Mouse (Mus musculus): Measurements from ENCODE around the gene Idh3g. TPM values are rescaled to one million over a fixed set of nuclear protein-coding genes. Genes with fewer than 3 reads are reported as not detected.
A peak's percentile ranks its signal among the peaks of the same experiment; 100 is the strongest.

Gene Idh3g
- polyA plus RNA-seq, 1 experiment: 141 TPM

DNA sequence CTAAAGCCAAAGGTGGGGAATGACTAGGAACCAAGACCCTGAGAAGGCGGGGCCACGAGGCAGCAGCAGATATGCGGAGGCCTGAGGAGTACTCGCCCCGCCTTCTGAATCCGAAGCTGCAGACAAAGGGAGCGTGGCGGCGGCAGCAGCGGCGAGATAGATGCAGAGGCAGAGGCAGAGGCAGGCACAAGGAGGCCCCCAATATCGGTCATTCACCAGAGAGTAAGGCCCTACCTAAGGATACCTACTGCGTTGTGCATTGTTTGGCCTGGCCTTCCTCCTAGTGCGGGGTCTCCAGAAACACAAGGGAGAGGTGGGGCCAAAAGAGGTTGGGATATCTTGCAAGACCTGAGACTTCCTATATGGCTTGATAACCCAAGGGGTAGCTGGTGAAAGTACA is 28.4 kb upstream of the Idh3g start:
- no peak overlapping the region for H3ac ChIP-seq (ENCODE audit: control insufficient read depth, insufficient read length, low read depth)
- H3K4me3 ChIP-seq (ENCODE audit: insufficient read depth, poor library complexity, severe bottlenecking): no peak overlapping the region
- H3K79me3 ChIP-seq (ENCODE audit: low read depth): no peaks in the 10 kb centered on the region
- no peak for TF ChIP-seq MAX (IDR thresholded peaks at IDR 0.05)
- TF ChIP-seq CEBPB (IDR thresholded peaks at IDR 0.05; ENCODE audit: low read depth): no peak
- TF ChIP-seq MYOG (IDR thresholded peaks at IDR 0.05; ENCODE audit: control insufficient read depth, extremely low read depth, insufficient read length): no peak
- TF ChIP-seq FOSL1 (IDR thresholded peaks at IDR 0.05; ENCODE audit: insufficient read depth, low read length, poor library complexity, severe bottlenecking): no peak
- TF ChIP-seq CTCF (IDR thresholded peaks at IDR 0.05; ENCODE audit: control insufficient read depth, insufficient read depth, insufficient read length): no peak
- TF ChIP-seq MYOD1 (IDR thresholded peaks at IDR 0.05; ENCODE audit: control insufficient read depth, insufficient read length, low read depth): no peak
- TF ChIP-seq USF1 (IDR thresholded peaks at IDR 0.05; ENCODE audit: low read depth): no peak
- no peaks in the 10 kb centered on the region for H3K36me3 ChIP-seq (ENCODE audit: control insufficient read depth, insufficient read depth)
- no peaks in the 10 kb centered on the region for H3K79me2 ChIP-seq (ENCODE audit: control insufficient read depth, insufficient read depth)
- H3K27me3 ChIP-seq (ENCODE audit: control insufficient read depth, insufficient read depth, insufficient read length): peaks cover 4% of the 10 kb centered on the region

- no peaks in the 10 kb centered on the region for H3K79me2 ChIP-seq (ENCODE audit: control insufficient read depth, insufficient read depth)
- H3K79me3 ChIP-seq (ENCODE audit: low read depth): no peaks in the 10 kb centered on the region
- H3K4me3 ChIP-seq (ENCODE audit: insufficient read depth, poor library complexity, severe bottlenecking): no peak overlapping the region
- H3K36me3 ChIP-seq (ENCODE audit: control insufficient read depth, insufficient read depth): no peaks in the 10 kb centered on the region
- no peak for TF ChIP-seq USF1 (IDR thresholded peaks at IDR 0.05; ENCODE audit: low read depth)
- TF ChIP-seq CEBPB (IDR thresholded peaks at IDR 0.05; ENCODE audit: low read depth): no peak
- TF ChIP-seq MYOD1 (IDR thresholded peaks at IDR 0.05; ENCODE audit: control insufficient read depth, insufficient read length, low read depth): no peak
- no peak for TF ChIP-seq MYOG (IDR thresholded peaks at IDR 0.05; ENCODE audit: control insufficient read depth, extremely low read depth, insufficient read length)
- TF ChIP-seq MAX (IDR thresholded peaks at IDR 0.05): no peak
- no peaks in the 10 kb centered on the region for H3K27me3 ChIP-seq (ENCODE audit: control insufficient read depth, insufficient read depth, insufficient read length)
- H3ac ChIP-seq (ENCODE audit: control insufficient read depth, insufficient read length, low read depth): no peak overlapping the region
These were observed 19.1 kb upstream of the Idh3g start for GRCm38 (mm10) chrX:73805814-73806213.

DNA sequence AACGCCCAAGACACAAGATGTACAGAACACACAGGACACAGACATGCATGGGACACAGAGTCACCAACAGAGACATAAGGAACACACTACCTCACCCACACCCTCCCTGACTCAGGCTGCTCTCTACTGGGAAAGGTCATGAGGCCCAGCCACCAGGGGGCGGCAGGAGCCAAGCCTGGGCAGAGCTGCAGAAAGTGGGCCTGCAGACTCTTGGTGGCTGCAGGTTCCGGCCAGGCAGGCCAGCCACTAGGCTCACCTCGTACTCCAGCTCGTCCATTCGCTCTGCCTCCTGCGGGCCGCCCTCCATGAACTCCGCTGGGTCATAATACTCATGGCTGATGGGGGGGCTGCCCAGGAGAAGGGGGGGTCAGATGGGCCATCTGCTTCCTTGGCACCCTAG is 11.8 kb upstream of the Idh3g start:
- no peak overlapping the region for H3ac ChIP-seq (ENCODE audit: control insufficient read depth, insufficient read length, low read depth)
- no peaks in the 10 kb centered on the region for H3K36me3 ChIP-seq (ENCODE audit: control insufficient read depth, insufficient read depth)
- no peaks in the 10 kb centered on the region for H3K79me3 ChIP-seq (ENCODE audit: low read depth)
- no peaks in the 10 kb centered on the region for H3K79me2 ChIP-seq (ENCODE audit: control insufficient read depth, insufficient read depth)
- H3K4me3 ChIP-seq (ENCODE audit: insufficient read depth, poor library complexity, severe bottlenecking): no peak overlapping the region
- no peak for TF ChIP-seq MAX (IDR thresholded peaks at IDR 0.05)
- no peak for TF ChIP-seq FOSL1 (IDR thresholded peaks at IDR 0.05; ENCODE audit: insufficient read depth, low read length, poor library complexity, severe bottlenecking)
- peak; percentile 75 for TF ChIP-seq CTCF (IDR thresholded peaks at IDR 0.05; ENCODE audit: control insufficient read depth, insufficient read depth, insufficient read length)
- TF ChIP-seq MYOG (IDR thresholded peaks at IDR 0.05; ENCODE audit: control insufficient read depth, extremely low read depth, insufficient read length): no peak
- TF ChIP-seq MYOD1 (IDR thresholded peaks at IDR 0.05; ENCODE audit: control insufficient read depth, insufficient read length, low read depth): no peak
- H3K27me3 ChIP-seq (ENCODE audit: control insufficient read depth, insufficient read depth, insufficient read length): no peaks in the 10 kb centered on the region

DNA sequence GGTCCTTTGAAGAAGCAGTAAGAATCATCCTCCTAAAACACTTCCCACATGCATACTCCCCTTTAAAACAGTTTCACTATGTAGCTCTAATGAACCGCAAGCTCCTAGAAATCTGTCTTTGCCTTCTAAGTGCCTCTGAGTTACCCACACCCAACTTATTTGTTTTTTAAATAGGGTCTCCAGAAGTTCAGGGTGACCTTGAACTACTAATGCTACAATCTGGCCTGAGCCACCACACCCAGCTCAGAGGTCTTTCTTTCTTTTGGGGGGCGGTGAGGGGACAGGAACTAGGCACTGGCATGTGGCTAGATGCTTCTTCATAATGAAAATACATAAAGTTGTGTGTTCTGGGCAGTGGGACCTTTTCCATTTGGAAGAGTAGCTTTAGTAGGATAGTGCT is 10.8 kb upstream of the Idh3g start:
- Histone ChIP-seq H3K27me3 (ENCODE audit: control insufficient read depth, insufficient read depth, insufficient read length) (no peaks in the 10 kb centered on the region), H3K79me3 (ENCODE audit: low read depth) (no peaks in the 10 kb centered on the region), H3K4me3 (ENCODE audit: insufficient read depth, poor library complexity, severe bottlenecking) (no peak overlapping the region), H3ac (ENCODE audit: control insufficient read depth, insufficient read length, low read depth) (no peak overlapping the region), H3K36me3 (ENCODE audit: control insufficient read depth, insufficient read depth) (no peaks in the 10 kb centered on the region), H3K79me2 (ENCODE audit: control insufficient read depth, insufficient read depth) (no peaks in the 10 kb centered on the region)
- TF ChIP-seq USF1 (IDR thresholded peaks at IDR 0.05; ENCODE audit: low read depth) (no peak), CEBPB (IDR thresholded peaks at IDR 0.05; ENCODE audit: low read depth) (no peak), MYOD1 (IDR thresholded peaks at IDR 0.05; ENCODE audit: control insufficient read depth, insufficient read length, low read depth) (no peak), FOSL1 (IDR thresholded peaks at IDR 0.05; ENCODE audit: insufficient read depth, low read length, poor library complexity, severe bottlenecking) (no peak)

GRCm38 (mm10) chrX:73793505-73793904 is 6.8 kb upstream of the Idh3g start:
- Histone ChIP-seq H3K79me2 (ENCODE audit: control insufficient read depth, insufficient read depth) (peaks cover 13% of the 10 kb centered on the region), H3K36me3 (ENCODE audit: control insufficient read depth, insufficient read depth) (peaks cover 24% of the 10 kb centered on the region), H3ac (ENCODE audit: control insufficient read depth, insufficient read length, low read depth) (no peak overlapping the region), H3K4me3 (ENCODE audit: insufficient read depth, poor library complexity, severe bottlenecking) (no peak overlapping the region), H3K27me3 (ENCODE audit: control insufficient read depth, insufficient read depth, insufficient read length) (no peaks in the 10 kb centered on the region), H3K79me3 (ENCODE audit: low read depth) (peaks cover 7% of the 10 kb centered on the region)
- no peak for TF ChIP-seq CTCF (IDR thresholded peaks at IDR 0.05; ENCODE audit: control insufficient read depth, insufficient read depth, insufficient read length)
- TF ChIP-seq MYOG (IDR thresholded peaks at IDR 0.05; ENCODE audit: control insufficient read depth, extremely low read depth, insufficient read length): no peak
- TF ChIP-seq MAX (IDR thresholded peaks at IDR 0.05): no peak
- no peak for TF ChIP-seq USF1 (IDR thresholded peaks at IDR 0.05; ENCODE audit: low read depth)
- TF ChIP-seq CEBPB (IDR thresholded peaks at IDR 0.05; ENCODE audit: low read depth): no peak
- no peak for TF ChIP-seq MYOD1 (IDR thresholded peaks at IDR 0.05; ENCODE audit: control insufficient read depth, insufficient read length, low read depth)
- TF ChIP-seq FOSL1 (IDR thresholded peaks at IDR 0.05; ENCODE audit: insufficient read depth, low read length, poor library complexity, severe bottlenecking): no peak

GRCm38 (mm10) chrX:73793039-73793438 is 6.3 kb upstream of the Idh3g start:
- Histone ChIP-seq H3K79me2 (ENCODE audit: control insufficient read depth, insufficient read depth) (peaks cover 18% of the 10 kb centered on the region), H3K27me3 (ENCODE audit: control insufficient read depth, insufficient read depth, insufficient read length) (no peaks in the 10 kb centered on the region), H3K4me3 (ENCODE audit: insufficient read depth, poor library complexity, severe bottlenecking) (no peak overlapping the region), H3K79me3 (ENCODE audit: low read depth) (peaks cover 11% of the 10 kb centered on the region), H3ac (ENCODE audit: control insufficient read depth, insufficient read length, low read depth) (no peak overlapping the region), H3K36me3 (ENCODE audit: control insufficient read depth, insufficient read depth) (peaks cover 27% of the 10 kb centered on the region)
- no peak for TF ChIP-seq CEBPB (IDR thresholded peaks at IDR 0.05; ENCODE audit: low read depth)
- no peak for TF ChIP-seq MAX (IDR thresholded peaks at IDR 0.05)
- TF ChIP-seq USF1 (IDR thresholded peaks at IDR 0.05; ENCODE audit: low read depth): no peak
- TF ChIP-seq MYOD1 (IDR thresholded peaks at IDR 0.05; ENCODE audit: control insufficient read depth, insufficient read length, low read depth): no peak
- TF ChIP-seq MYOG (IDR thresholded peaks at IDR 0.05; ENCODE audit: control insufficient read depth, extremely low read depth, insufficient read length): no peak
- no peak for TF ChIP-seq CTCF (IDR thresholded peaks at IDR 0.05; ENCODE audit: control insufficient read depth, insufficient read depth, insufficient read length)
- no peak for TF ChIP-seq FOSL1 (IDR thresholded peaks at IDR 0.05; ENCODE audit: insufficient read depth, low read length, poor library complexity, severe bottlenecking)

All from C2C12 (cell line).